Mouse (Mus musculus): ENCODE data around the gene Lyar.
A peak's percentile ranks its signal among the peaks of the same experiment; 100 is the strongest.

DNA sequence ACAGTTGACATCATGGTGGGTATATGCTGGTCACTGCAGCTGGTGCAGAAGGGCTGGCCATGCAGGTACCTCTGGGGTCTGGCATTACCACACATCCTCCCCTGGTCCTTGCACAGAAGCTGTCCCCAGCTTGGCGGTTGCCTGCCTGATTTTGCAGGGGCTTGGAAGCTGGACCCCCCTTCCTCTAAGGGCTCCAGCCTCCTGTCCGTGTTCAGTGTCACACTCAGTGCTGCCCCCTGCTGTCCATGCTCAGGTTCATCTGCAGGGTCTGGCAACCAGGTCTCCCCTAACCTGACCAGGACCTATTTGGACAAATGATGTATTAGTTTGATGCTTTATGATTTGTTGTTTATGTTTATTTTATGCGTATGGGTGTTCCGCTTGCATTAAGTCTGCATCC, 15.2 kb downstream of the Lyar start:
- TF ChIP-seq CTCF (IDR thresholded peaks at IDR 0.05; ENCODE audit: extremely low read depth, insufficient read depth, low read length) (peak; percentile 66), POLR2A (IDR thresholded peaks at IDR 0.05; ENCODE audit: extremely low read depth, insufficient read depth, low read length) (no peak)

All from cortical plate, adult 2 months (tissue).